Mouse (Mus musculus) spleen, adult 2 months (tissue): ENCODE measurements around the gene Tesk1.

Source experiments
- CTCF ChIP-seq: fragments of 200-500 bp; IDR thresholded peaks from 2 replicates; pipeline ENCODE4 v1.5.1; 2011; ENCODE audit warnings: mild to moderate bottlenecking, inconsistent platforms; ENCODE audit not compliant: insufficient read depth, insufficient read length, insufficient replicate concordance; ENCODE audit errors: extremely low read depth
- POLR2A ChIP-seq: fragments of 200-500 bp; IDR thresholded peaks from 2 replicates; pipeline ENCODE4 v1.6.1; 2011; ENCODE audit warnings: low read depth, low read length, inconsistent platforms

DNA sequence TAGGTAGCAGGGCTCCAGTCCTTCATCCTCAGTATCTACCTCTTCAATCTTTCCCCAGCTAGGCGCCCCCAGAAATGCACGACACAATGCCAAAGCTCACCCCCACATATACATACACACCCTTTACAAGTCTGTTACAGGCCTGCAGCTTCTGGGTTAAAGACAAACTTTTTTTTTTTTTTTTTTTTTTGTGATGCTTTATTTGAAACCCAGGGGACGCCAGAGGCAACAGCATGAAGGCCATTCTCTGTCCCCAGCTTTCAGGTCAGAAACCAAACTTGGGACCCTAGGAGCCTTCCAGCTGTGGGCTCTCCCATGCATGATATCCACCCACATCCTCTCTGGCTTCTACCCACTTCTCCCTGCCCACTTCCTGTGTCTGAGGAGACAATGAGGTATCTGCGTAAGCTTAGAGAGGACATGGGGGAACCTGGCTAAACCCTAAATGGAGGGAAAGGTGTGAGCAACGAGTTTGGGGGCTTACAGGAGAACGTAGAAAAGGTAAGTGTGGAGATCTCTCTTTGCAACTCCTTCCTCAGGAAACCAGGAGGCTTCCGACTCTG is 40.2 kb downstream of the Tesk1 start:
- TF ChIP-seq POLR2A: no peak
- TF ChIP-seq CTCF: no peak
